Mouse (Mus musculus) urinary bladder, adult 2 months (tissue): ENCODE results near the gene Scd3. TPM values are rescaled to one million over a fixed set of nuclear protein-coding genes. Genes with fewer than 3 reads are reported as not detected.
"Not testable (repeated sequence)": the region's sequence is repeated elsewhere in the genome, so short reads cannot be mapped to it uniquely, and the experiment has no call there.

Experiments
- DNase-seq: peaks from one replicate; pipeline ENCODE4 v3.0.0; 2022; ENCODE audit warnings: low spot score
- polyA plus RNA-seq: library from polyadenylated mRNA; depleted of rRNA; stranded (reverse); fragments of >200 nt; gene quantifications from 2 replicates; pipeline ENCODE4 v1.2.3, GENCODE M21; 2012

Gene Scd3
- polyA plus RNA-seq, 1 experiment: 0.01 TPM

DNA sequence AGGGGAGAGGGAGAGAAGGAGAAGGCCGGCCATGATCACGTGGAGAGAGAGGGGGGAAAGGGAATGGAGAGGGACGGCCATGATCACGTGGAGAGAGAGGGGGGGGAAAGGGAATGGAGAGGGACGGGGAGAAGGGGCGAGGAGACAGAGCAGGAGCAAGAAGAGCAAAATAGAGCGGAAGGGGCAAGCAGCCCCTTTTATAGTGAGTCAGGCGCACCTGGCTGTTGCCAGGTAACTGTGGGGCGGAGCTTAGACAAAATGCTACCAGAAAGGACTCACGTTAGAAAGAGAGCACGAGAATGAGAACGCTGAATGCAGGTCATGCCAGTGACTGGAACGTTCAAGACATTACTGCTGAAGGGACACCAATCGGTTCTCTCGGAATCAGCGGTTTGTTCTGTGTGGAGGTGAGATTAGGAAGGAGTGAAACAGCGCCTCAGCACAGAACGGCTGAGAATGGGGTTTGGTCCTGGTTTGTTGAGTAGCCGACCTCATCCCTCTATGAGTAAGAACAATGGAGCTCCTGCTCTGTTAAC, 34.5 kb downstream of the Scd3 start:
- no peak for DNase-seq

DNA sequence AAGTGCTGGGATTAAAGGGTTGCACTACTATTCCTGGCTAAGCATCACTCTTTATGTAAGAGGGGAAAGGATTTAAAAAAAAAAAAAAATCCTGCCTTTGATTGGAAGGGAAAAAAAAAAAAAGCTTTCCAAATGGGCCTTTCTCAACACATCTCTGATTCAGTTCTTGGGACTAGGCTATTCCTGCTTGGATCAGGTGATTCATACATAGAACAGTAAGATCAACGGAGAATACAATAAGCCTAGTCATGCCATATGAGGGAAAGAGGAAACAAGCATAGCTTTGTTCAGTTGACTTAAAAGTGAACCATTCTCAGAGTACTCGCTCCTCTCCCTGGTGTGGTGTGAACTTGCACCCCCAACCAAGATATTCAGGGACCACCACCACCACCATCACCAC, 35.8 kb downstream of the Scd3 start:
- no peak for DNase-seq

DNA sequence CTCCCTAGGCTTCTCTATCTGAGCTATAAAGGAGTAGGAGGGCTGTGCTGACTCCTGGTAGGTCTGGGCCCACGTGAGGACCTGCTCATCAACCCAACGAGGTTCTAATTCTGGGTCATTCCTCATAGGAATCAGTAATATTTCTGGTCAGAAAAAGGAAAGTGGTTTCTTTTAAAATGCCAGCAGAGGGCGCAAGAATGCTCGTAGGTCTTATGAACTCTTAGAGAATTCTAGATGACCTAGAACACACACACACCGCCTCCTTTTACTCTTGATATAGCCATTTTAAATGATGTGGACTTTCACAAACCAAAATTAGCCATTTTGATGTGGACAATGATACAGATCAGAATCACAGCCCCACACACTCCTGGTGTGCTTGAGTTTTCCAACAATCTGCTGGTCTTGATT, 42.7 kb downstream of the Scd3 start:
- DNase-seq: no peak

- no peak for DNase-seq
Measured at GRCm38 (mm10) chr19:44246341-44246911, 43.4 kb downstream of the Scd3 start.

- DNase-seq: no peak
Measured at GRCm38 (mm10) chr19:44247281-44248080, 44.4 kb downstream of the Scd3 start.

GRCm38 (mm10) chr19:44248081-44248853, 45.2 kb downstream of the Scd3 start:
- DNase-seq: peak; percentile 80

GRCm38 (mm10) chr19:44248854-44249351, 45.8 kb downstream of the Scd3 start:
- no peak for DNase-seq

DNA sequence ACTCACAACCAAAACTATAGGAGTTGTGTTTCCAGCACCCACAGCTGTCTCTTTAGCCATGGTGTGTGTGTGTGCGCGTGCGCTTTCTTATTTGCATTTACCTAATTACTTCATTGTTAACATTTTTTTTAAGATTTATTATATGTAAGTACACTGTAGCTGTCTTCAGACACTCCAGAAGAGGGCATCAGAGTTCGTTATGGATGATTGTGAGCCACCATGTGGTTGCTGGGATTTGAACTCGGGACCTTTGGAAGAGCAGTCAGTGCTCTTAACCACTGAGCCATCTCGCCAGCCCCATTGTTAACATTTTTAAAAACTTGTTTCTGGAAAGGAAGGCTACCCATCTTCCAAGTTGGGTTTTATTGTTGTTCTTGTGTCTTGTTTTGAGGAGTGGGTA, 48.1 kb downstream of the Scd3 start:
- not testable (repeated sequence) for DNase-seq

- no peak for DNase-seq
Measured at GRCm38 (mm10) chr19:44251936-44252558, 49.0 kb downstream of the Scd3 start.

- not testable (repeated sequence) for DNase-seq
Measured at GRCm38 (mm10) chr19:44254106-44254505, 51.0 kb downstream of the Scd3 start.

- DNase-seq: no peak
Measured at GRCm38 (mm10) chr19:44257377-44257966, 54.4 kb downstream of the Scd3 start.

DNA sequence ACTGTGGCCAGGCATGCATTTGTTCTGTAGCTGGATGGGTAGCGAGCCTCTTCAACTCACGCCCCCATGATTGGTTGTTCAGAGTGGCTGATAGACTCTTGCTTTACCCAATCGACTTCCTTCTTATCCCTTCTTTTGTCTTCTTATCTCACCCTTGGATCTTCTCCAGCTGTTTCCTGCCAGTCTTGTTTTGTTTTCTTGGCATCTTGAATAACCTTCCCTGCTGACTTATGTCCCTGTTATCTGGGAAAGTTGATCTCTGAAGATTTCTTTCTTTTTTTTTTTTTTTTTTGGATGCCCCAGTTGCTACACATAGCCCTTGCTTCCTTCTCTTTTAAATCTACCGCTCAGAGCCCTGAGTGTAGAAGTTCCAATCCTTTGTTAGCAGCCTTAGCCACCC, 56.4 kb downstream of the Scd3 start:
- DNase-seq: no peak

GRCm38 (mm10) chr19:44260487-44260886, 57.4 kb downstream of the Scd3 start:
- DNase-seq: no peak

DNA sequence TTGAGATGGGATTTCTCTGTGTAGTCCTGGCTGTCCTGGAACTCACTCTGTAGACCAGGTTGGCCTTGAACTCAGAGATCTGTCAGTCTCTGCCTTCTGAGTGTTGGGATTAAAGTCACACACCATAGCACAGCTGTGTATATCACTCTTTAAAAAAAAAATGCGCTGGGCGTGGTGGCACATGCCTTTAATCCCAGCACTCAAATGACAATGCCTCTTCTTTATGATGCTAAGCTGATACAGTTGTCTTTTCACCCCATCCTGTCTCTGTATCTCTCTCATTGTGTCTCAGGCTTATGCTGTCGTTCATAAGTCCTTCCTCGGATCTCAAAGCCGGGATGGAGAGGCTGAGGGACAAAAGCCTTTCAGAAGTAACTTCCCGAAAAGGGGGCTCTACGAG, 58.7 kb downstream of the Scd3 start:
- no peak for DNase-seq

DNA sequence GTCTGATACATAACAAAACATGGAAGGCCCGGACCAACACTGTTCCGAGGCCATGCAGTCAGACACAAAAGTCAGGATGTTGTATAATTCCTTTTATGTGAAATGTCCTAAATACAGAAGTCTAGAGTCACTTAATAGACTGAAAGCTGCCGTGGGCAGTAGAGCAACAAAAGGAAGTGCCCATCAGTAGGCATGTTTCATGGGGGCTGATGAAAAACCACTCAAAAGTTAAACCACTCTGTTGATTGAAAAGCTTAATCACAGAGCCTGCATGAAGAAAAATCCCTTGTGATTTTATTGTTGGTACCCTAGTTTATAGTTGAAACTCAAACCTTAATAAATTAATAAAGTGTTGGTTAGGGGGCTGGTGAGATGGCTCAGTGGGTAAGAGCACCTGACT, 60.5 kb downstream of the Scd3 start:
- no peak for DNase-seq

- no peak for DNase-seq
Measured at GRCm38 (mm10) chr19:44264226-44264625, 61.2 kb downstream of the Scd3 start.

GRCm38 (mm10) chr19:44265300-44265699, 62.2 kb downstream of the Scd3 start:
- DNase-seq: no peak

GRCm38 (mm10) chr19:44265911-44266337, 62.9 kb downstream of the Scd3 start:
- no peak for DNase-seq

GRCm38 (mm10) chr19:44266458-44266823, 63.4 kb downstream of the Scd3 start:
- no peak for DNase-seq

GRCm38 (mm10) chr19:44266824-44267498, 63.9 kb downstream of the Scd3 start:
- peak; percentile 81 for DNase-seq

DNA sequence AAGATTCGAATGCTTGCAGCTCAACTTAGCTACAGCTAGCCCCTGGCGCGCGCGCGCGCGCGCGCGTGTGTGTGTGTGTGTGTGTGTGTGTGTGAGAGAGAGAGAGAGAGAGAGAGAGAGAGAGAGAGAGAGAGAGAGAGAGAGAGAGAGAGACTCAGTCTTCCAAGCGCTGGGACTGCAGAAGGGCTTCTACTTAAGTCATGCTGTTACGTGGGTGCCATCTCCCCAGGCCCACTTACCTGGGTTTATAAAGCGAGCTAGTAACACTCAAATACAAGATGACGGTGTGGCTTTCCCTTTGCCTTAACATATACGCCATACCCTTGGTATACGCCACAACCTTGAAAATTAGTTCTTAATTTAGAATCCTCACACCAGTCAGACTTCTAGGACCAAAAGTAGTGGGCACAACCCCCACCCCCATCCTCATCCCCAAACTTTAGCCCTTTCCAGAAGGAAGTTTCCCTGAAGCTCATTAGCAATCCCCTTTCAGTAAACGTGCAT, 64.5 kb downstream of the Scd3 start:
- no peak for DNase-seq
